Mouse (Mus musculus) C2C12 (cell line): ENCODE data around the gene Dnajc19.

Source experiments
- CTCF ChIP-seq: IDR thresholded peaks from one replicate; pipeline ENCODE4 v1.5.1; 2011; ENCODE audit not compliant: control insufficient read depth, insufficient read depth, insufficient read length
- FOSL1 ChIP-seq: IDR thresholded peaks from one replicate; pipeline ENCODE4 v1.8.0; 2011; ENCODE audit warnings: mild to moderate bottlenecking, low read length; ENCODE audit not compliant: poor library complexity, insufficient read depth, severe bottlenecking

DNA sequence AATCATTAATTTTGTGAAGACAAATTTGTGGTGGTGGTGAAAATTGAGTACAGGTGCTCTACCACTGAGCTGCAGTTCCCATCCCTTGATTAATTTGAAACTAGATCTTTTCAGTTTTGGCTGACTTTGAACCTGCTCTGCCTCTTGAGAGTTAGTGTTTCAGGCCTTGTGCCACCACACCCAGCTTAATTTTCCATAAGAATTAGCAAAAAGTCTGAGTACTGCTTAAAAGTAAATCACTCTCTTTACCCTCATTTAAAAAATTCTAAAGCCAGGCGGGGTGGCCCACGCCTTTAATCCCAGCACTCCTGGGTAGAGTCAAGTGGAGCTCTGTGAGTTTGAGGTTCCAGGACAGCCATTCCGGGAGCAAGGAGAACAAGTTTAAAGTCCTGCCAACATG is 45.4 kb downstream of the Dnajc19 start:
- TF ChIP-seq CTCF (no peak), FOSL1 (no peak)
